Mouse (Mus musculus): ENCODE measurements around the gene Ptrhd1.
"Not testable (repeated sequence)": the region's sequence is repeated elsewhere in the genome, so short reads cannot be mapped to it uniquely, and the experiment has no call there.

The Ptrhd1 gene

DNA sequence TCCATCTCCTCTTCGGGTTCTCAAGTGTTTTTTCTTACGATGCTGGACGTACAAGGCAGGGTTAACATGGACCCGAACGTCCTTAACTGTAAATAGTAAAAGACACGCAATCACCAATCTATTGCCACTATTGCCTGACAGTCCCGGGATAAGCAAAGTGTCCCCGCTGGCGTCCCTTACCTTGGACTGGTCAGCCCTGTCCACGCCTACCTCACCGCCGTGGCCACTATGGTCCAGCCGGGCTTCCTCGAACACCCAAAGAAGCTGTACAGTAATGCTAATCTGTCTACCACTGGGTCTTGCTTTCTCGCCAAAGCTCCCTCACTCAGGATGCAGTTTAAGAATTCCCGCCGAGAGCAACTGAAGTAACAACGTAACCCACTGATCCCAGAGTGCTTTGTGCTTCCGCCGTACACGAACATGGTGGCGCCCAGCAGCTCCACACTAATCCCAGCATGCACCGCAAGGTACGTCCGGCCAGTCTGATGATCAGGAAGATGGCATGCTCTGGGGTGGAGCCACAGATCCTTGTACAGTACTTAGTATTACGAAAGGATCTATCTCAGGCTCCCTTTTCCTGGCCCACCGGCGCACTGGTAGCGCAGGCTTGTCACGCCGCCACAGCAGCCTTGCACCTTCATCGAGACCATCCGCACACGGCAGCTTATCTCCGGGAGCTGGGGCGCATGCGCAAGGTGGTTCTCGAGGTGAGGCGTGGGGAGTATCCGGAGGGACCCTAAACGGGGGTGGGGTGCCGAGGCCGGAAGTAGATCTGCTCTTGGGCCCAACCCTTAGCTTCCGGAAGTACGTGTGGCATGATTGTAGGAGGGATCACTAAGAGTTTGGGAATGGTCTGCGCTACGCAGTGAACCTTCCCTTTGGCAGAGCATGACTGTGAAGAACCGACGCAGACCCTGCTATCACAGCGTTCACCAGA is at the start of gene Ptrhd1, which contains the start of gene Cenpo:
Gene Ptrhd1, plus strand, starts transcription at position 456 of the 937 bp plus-strand sequence.
Gene Cenpo, minus strand, starts transcription at position 723 of the 937 bp plus-strand sequence.
- DNase-seq (ENCODE audit: low read depth, low spot score) = peak; percentile 99

DNA sequence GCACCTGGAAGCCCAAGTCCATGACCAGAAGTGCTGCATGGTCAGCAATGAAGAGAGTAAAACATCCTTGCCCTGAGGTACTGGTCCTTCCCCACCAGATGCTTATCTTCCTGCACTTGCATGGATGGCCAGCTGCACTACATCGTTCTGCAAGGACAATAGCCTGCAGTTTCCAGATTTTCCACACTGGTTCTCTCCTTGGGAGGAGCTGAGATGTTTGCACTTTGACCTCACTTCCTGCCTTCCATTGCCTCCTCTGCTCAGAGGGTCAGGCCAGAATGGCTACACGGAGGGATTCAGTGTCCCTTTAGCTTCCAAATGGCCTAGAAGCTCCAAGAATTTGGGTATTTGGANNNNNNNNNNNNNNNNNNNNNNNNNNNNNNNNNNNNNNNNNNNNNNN is 49.2 kb upstream of the Ptrhd1 start:
- DNase-seq (ENCODE audit: low read depth, low spot score) = no peak

DNA sequence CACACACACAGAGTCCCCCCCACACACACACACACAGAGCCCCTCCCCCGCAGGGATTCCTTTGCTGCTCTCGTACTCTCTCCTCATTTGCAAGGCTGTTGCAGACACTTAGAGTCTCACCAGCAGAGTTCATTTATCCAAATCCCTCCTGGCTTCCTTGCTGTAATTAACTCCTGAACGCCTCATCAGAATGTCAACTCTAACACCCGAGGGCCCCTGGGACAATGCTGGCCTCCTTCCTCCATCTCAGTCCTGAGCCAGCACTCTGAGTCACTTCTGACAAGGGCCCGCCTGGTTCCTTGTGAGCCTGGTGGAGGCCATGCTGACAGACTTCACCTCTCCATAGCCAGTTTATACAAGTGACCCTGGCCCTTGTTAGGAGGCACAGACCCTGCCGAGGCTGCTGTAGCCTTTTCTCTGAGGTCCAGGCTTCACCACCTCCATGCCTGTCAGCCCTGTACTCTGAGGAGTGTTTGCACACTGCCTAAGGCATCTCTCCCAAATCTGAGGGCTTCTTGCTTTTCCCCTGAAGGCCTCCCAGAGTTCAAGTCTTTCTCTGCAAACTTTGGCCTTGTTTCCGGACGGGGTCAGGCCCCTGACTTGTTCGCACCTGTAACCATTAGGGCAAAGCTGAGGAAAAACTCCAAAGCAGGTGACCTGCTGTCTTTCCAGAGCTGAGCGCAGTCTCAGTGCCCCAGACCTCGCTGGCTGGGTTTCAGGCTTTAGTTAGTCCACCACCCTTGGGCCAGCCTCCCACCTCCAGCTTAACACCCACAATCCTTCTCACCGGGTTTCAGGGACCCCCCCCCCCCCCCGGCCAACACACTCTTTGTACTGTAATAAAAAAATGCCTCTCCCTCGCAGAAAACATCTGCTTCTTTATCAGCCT is 45.4 kb upstream of the Ptrhd1 start:
- peak; percentile 83 for DNase-seq (ENCODE audit: low read depth, low spot score)

DNA sequence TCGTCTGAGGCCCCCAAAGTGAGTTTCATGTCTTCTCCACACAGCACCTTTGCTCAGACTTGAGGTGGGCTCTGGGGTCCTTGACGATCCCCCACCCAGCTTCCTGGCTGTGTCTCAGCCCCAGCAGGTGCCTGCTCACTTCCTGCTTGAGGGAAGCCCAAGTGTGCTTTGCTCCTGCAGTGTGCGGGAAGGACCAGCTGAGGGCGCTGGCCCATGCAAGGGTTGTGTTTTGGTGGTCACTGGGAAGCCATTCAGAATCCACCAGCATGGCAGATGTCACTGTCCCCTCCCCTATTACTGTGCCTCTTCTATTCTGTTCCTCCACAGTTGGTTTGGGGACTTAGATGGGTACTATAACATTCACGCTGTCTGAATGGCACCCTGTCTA is 44.8 kb upstream of the Ptrhd1 start:
- DNase-seq (ENCODE audit: low read depth, low spot score) = peak; percentile 32

DNA sequence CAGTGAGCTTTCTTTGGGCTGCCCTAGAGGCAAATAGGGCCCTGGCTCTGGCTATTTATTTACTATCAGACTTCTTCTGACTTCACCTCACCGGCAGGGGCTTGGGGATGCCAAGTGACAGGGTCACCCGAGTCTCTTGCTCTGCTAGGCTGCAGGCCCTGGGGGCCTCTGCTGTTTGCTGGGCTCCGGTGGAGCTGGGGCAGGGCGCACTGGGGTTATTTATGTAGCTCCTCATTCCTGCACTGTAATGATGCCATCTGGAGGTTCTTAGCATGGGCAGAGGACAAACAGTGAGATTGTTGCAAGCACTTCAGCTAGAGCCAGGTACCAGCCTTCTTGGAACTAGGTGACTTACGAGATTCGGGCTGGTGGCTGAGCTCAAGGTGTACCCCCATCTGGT is 41.3 kb upstream of the Ptrhd1 start:
- peak; percentile 82 for DNase-seq (ENCODE audit: low read depth, low spot score)

DNA sequence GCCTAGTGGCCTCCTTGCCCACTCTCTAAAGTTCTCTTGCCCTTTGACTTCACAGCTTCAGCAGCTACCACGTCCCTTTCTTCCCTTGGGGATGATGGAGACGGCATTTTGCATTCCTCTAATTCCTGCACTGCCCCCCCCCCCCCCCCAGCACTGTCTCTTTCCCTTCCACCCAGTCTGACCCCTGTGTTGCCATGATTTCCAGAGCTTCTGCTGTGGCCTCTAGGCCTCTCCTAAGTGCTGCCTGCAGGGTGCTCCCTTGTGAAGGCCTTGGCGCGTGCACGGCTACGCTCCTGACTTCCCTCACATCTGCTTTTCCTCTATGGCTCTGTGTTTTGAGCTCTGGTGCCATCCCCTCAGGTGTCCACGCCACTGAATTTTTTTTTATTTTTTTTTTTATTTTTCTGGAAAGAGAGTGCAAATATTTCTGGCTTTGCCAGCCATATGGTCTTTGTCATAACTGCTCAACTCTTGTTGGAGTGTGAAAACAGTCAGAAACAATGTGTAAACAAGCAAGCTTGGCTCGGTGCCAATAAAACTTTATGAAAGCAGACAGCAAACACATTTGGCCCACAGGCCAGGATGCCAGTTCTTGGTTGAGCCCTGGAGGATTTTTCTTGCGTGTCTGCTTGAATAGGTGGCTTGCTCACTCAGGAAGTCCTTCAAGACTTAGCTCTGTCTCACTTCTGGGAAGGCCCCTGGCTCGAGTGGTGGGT is 40.6 kb upstream of the Ptrhd1 start:
- peak; percentile 29 for DNase-seq (ENCODE audit: low read depth, low spot score)

DNA sequence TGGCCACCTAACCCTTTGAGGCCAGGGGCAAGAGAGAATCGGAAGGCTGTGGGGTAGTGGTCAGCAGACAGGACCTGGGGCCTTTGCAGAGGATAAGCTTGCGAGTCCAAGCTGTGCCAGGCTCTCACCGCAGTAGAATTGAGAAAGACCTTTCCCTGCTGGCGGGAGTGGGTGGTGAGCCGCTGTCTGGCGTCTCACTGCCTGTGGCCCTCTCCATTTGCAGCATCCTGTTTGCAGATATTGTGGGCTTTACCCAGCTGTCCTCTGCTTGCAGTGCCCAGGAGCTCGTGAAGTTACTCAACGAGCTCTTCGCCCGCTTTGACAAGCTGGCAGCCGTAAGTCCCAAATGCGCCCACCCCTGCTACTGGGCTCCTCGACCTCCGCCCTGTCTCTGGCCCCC is 39.2 kb upstream of the Ptrhd1 start:
- DNase-seq (ENCODE audit: low read depth, low spot score) = peak; percentile 78

DNA sequence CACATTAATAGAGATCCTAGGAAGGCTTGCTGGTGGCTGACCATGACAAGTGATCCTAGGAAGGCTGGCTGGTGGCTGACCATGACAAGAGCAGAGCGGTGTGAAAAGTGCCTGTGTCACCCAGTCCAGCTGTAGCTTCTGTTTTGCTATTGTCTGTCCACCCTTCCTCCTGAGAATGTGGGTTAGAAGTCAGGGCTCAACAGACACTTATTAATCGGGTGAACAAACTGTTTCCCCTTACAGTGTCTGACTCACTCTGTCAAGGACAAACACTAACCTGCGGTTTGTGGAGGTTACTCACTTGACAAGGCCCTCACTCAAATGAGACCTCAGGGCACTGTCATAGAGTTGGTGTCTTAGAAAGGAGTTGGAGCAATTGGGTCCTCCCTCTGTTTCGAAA is 35.1 kb upstream of the Ptrhd1 start:
- no peak for DNase-seq (ENCODE audit: low read depth, low spot score)

DNA sequence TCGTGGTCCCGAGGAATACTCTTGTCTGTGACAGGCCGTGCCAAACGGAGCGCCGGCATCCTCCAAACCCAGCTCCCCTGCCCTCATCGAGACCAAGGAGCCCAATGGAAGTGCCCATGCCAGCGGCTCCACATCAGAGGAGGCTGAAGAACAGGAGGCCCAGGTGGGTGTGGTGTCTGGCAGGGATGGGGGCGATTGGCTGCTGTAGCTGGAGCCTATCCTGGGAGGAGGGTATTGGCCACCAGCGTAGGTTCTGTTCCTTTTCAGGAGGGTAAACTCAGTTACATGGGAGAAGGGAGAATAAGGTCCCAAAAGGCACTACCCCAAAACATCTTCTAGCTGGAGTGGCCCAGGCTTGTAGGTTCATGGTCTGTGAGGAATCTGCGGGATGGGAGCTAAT is 34.6 kb upstream of the Ptrhd1 start:
- no peak for DNase-seq (ENCODE audit: low read depth, low spot score)

DNA sequence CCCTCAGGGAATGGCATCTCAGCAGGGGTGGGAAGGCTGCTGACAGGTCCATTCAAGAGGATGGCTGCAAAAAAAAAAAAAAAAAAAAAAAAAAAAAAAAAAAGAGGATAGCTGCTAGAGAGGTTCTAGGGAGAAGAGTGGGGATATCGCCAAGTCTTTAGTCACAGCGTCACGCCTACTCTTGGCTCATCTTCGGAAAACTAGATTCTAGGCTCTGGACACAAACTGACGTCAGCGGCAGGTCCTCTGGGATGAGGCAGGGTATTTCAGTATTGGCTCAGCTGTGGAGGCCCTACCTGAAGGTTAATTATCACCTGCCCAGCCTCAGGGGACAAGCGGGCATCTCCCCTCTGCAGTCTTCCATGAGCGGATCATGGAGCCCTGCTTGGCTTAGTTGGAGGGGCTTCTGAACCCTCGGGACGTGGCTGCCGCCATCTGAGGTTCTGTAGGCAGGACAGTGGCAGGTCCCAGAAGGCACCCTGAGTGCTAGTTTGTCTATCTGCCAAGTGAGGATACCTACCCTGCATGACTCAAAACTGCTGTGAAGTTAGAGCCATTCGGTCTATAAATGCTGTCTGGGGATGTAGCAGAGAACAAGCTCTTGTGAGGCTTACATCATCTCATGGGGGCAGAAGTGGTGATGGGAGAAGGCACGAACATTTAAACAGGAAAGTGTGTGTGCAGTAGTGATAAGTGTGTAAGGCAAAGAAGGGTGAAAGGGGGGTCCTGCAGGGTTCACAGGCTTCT is 32.2 kb upstream of the Ptrhd1 start:
- peak; percentile 89 for DNase-seq (ENCODE audit: low read depth, low spot score)

DNA sequence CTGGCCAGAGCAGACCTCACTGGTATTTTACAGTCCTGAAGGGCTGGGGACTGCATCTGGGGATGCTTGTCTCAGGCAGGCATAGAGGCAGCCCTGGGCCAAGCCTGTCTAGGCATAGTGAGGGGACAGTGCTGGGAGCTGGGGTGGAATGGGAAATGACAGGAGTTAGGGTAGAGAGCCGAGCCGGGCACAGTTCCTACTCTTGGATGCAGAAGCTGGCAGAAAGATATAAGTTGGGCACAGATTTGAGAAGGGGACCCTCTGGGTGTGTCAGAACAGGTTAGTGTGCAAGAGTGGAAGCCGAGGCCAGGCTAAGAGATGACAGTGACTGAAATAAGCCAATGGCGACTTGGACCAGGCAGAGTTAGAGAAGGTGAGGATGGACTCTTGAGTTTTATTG is 31.6 kb upstream of the Ptrhd1 start:
- no peak for DNase-seq (ENCODE audit: low read depth, low spot score)

DNA sequence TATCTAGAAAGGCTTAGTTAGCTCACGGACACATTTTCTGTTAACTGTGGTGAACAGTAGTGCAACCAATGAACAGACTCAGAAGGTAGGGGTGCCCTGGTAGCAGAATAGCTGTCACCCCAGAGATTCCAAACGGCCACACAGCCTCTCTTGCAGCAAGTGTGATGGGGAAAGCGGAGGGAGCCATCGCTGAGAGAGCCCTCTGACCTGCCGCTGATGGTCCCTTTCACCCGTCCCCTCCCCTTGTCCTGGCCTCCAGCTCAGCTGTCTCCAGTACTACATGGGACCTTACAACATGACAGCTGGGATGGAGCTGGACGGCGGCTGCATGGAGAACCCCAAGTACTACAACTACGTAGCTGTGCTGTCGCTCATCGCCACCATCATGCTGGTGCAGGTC is 27.7 kb upstream of the Ptrhd1 start:
- no peak for DNase-seq (ENCODE audit: low read depth, low spot score)

DNA sequence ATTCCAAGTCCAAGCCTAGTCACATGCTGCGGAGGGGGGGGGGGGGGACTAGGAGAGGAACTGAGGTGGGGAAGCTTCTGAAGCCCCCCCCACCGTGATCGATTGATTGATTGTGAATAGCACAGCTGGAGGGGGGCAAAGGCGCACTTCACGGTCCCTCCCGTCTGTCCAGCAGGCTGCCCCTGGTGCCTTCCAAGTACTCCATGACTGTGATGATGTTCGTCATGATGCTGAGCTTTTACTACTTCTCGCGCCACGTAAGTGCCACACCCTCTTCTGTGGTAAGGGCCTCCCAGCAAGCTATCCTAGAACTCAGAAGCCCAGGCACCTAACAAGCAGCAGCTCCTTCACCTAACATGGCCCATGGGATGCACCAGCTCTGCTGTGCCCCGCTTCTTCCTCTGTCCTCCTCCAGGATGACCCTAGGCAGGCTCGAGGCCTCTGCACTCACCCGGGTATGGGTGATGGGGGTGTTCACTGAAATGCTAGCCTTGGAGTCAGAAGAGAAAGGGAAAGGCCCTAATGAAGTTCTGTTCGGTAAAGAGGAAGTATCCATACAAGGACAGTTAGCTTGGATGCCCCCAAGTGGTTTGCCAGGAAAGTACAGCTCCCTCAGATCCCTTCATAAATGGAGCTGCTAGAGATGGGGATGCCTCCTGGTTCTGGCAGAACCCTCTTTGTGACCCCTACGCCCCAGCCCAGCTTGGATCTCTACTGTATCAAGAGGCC is 25.3 kb upstream of the Ptrhd1 start:
- DNase-seq (ENCODE audit: low read depth, low spot score) = peak; percentile 82

DNA sequence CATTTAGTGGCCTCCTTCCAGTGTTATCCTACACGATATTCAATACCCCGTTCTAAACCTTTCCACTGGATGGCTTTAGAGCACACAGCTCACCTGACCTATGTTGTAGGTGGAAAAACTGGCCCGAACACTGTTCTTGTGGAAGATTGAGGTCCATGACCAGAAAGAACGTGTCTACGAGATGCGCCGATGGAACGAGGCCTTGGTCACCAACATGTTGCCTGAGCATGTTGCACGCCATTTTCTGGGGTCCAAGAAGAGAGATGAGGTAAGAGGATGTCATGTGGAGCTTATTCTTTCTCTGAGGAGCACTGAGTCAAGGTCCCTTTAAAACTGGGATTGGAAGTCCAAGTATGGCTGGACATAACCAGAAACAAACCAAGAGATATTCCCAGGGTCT is 24.6 kb upstream of the Ptrhd1 start:
- DNase-seq (ENCODE audit: low read depth, low spot score) = no peak

DNA sequence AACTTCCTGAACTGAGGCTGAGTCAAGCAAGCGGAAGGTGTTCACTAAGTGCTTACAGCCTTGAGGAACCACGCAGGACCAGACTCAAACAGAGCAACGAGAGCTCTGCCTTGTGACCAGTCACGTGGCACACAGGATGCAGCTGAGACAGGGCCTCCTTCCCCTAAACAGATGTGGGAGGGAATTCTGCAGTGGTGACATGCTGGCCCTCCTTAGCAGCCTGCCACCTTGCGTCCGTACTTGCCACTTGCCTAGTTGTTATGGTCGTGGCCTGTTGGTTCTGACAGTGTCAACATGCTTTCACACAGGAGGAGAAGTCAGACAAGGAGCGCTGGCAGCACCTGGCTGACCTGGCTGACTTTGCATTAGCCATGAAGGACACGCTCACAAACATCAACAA is 22.7 kb upstream of the Ptrhd1 start:
- peak; percentile 60 for DNase-seq (ENCODE audit: low read depth, low spot score)

DNA sequence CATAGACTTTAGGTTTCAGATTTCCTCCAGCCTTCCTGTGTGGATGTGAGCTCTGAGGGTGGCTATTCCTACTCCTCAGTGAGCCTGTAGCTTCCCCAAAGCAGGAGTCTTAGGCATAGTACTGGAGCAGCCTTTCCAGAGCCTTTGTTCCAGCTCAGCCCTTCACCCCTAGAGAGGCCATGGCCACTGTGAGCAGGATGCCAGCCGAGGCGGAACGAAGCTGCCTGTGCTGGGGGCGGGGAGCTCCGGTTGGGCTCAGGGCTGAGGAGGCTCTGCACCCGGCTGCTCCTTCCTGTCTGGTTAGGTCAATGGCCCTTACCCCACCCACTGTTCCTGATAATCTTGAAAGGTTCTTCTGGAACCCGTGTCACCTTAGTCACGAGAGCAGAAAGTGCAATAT is 20.9 kb upstream of the Ptrhd1 start:
- no peak for DNase-seq (ENCODE audit: low read depth, low spot score)

DNA sequence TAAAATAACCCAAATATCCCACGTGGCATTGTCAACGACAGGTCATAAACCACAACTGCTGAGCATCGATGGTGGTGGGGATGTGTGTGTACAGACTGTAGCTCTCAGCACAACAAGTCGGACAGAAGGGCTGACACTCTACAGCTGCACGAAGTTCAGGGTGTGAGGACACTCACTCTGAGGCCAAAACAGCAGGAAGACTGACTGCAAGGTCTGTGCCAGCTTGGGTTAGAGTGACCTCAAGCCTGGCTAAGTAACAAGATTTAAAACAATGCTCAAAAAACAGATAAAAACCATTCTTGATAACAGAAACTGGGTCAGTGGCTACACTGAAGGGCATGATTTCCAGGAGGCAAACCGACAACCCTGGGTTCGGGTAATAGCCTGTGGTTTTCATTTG is 3.7 kb upstream of the Ptrhd1 start:
- no peak for DNase-seq (ENCODE audit: low read depth, low spot score)

DNA sequence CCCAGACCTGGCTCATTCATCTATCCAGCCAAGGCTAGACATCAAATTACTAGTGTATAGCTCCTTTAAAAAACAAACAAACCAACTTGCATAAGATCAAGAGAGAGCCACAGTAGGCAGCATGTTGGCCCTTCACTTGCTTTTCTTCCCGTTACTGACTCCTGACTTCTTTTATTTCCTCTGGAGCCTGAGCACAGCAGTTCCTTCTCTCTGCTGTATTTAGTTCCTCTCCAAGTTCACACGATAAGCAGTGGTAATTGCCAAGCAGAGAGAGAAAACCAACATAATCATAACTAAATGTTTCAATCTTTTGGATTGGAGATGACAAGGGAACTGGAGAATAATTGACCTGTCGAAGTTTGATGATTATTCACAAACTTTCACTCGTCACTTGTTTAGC is 1.1 kb upstream of the Ptrhd1 start:
- DNase-seq (ENCODE audit: low read depth, low spot score) = no peak

DNA sequence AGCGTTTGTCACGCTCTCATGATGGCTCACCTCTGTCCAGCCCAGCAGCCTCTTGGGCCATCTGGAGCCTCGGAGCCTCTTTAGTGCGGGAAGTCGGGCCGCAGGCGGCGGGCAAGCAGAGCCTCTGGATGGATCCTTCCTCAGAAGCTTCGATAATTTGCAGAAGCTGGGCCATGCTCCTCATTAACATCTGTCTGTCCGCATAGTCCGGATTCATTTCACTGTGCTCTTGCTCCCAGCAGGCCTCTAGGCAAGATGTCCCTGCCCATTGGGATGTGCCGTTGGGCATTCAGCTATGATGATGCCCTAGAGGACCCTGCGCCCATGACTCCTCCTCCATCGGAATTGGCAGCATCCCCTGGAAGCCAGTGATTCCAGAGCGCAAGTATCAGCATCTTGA is 3.7 kb downstream of the Ptrhd1 start:
- DNase-seq (ENCODE audit: low read depth, low spot score) = no peak

DNA sequence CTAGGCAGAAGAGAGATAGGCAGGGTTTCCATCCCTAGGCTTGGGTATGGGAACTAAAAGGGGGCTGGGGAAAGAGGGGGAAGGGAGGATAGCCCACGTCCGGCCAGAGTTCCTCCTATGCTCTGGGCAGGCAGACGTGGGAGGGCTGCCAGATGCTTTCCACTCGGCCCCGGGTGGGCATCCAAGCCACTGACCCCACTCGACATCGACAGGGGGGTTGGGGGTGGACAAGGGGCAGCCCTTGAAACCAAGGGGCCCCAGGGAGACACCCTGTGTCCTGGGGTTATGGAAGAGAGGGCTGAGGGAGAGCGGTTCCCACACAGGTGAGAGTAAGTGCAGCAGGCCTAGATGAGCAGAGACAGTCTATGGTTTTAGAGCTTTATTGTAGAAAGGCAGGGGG is 6.5 kb downstream of the Ptrhd1 start:
- not testable (repeated sequence) for DNase-seq (ENCODE audit: low read depth, low spot score)

Data from brain, adult 2 months (tissue).